Mouse (Mus musculus) kidney, adult 18-20 months (tissue): ENCODE measurements around the gene Plxnb1.

Experiments
- DNase-seq: peaks from one replicate; pipeline ENCODE4 v3.0.0; 2021

Plxnb1 gene

GRCm38 (mm10) chr9:109068095-109068735 is 27.0 kb upstream of the Plxnb1 start:
- no peak for DNase-seq

- DNase-seq = peak; percentile 91
Measured at GRCm38 (mm10) chr9:109073661-109074573, 21.3 kb upstream of the Plxnb1 start, which contains the start of gene Atrip. Atrip (minus strand) TSS chr9:109074124.

GRCm38 (mm10) chr9:109080516-109080915 is 14.7 kb upstream of the Plxnb1 start:
- DNase-seq = no peak

GRCm38 (mm10) chr9:109081749-109082123 is 13.5 kb upstream of the Plxnb1 start:
- no peak for DNase-seq

- DNase-seq = peak; percentile 87
Measured at GRCm38 (mm10) chr9:109082124-109082800, 12.9 kb upstream of the Plxnb1 start, which contains the start of the genes Ccdc51 and Tma7. Ccdc51 (plus strand) TSS chr9:109082493. Tma7 (minus strand) TSS chr9:109082587.

GRCm38 (mm10) chr9:109084922-109085321 is 10.3 kb upstream of the Plxnb1 start:
- no peak for DNase-seq

GRCm38 (mm10) chr9:109087987-109088386 is 7.2 kb upstream of the Plxnb1 start:
- DNase-seq = peak; percentile 38

- no peak for DNase-seq
Measured at GRCm38 (mm10) chr9:109090446-109090845, 4.7 kb upstream of the Plxnb1 start.

GRCm38 (mm10) chr9:109091802-109092201 is 3.4 kb upstream of the Plxnb1 start:
- DNase-seq = no peak

GRCm38 (mm10) chr9:109092799-109093198 is 2.4 kb upstream of the Plxnb1 start:
- DNase-seq = peak; percentile 38

GRCm38 (mm10) chr9:109093786-109094552 is 1.2 kb upstream of the Plxnb1 start:
- DNase-seq = peak; percentile 65

GRCm38 (mm10) chr9:109094553-109095136 is 544 bp upstream of the Plxnb1 start:
- no peak for DNase-seq

GRCm38 (mm10) chr9:109096251-109096661 is 1.1 kb downstream of the Plxnb1 start:
- peak; percentile 38 for DNase-seq

GRCm38 (mm10) chr9:109096856-109097255 is 1.7 kb downstream of the Plxnb1 start:
- DNase-seq = no peak

GRCm38 (mm10) chr9:109097291-109097690 is 2.1 kb downstream of the Plxnb1 start:
- no peak for DNase-seq

GRCm38 (mm10) chr9:109097831-109098230 is 2.6 kb downstream of the Plxnb1 start:
- no peak for DNase-seq

GRCm38 (mm10) chr9:109098366-109098765 is 3.2 kb downstream of the Plxnb1 start:
- no peak for DNase-seq

GRCm38 (mm10) chr9:109098969-109099368 is 3.8 kb downstream of the Plxnb1 start:
- DNase-seq = peak; percentile 77

- DNase-seq = no peak
Measured at GRCm38 (mm10) chr9:109100307-109100928, 5.2 kb downstream of the Plxnb1 start.

GRCm38 (mm10) chr9:109101933-109102445 is 6.8 kb downstream of the Plxnb1 start:
- no peak for DNase-seq

GRCm38 (mm10) chr9:109102541-109102940 is 7.4 kb downstream of the Plxnb1 start:
- no peak for DNase-seq
